Mouse (Mus musculus) ES-E14 (cell line): ENCODE results near the gene Plpp3. TPM values are rescaled to one million over a fixed set of nuclear protein-coding genes. Genes with fewer than 3 reads are reported as not detected.

Source experiments
- DNase-seq: peaks from one replicate; pipeline ENCODE4 v3.0.0-alpha.2; 2013; ENCODE audit warnings: low read depth, low spot score
- H3K27ac ChIP-seq: 2 replicates; pipeline ENCODE4 v1.5.1; 2012; ENCODE audit warnings: low read depth, mild to moderate bottlenecking, low read length, moderate library complexity, mixed read lengths; ENCODE audit not compliant: poor library complexity, insufficient read depth, severe bottlenecking
- H3K36me3 ChIP-seq: 2 replicates; pipeline ENCODE4 v1.6.1; 2012; ENCODE audit warnings: mild to moderate bottlenecking, low read length, moderate library complexity, mixed read lengths; ENCODE audit not compliant: control insufficient read depth, poor library complexity, insufficient read depth, severe bottlenecking
- H3K4me1 ChIP-seq, 2 experiments: fragments of 150-350 bp in 1 of 2; sonication (generic) in 1 of 2; 2 replicates each; pipeline ENCODE4 v1.6.1; 2012; ENCODE audit warnings: low read length in 2 of 2, mild to moderate bottlenecking in 1 of 2, mixed read lengths in 1 of 2; ENCODE audit not compliant: control insufficient read depth in 2 of 2, insufficient read depth in 2 of 2, poor library complexity in 1 of 2
- H3K4me3 ChIP-seq, 2 experiments: fragments of 150-350 bp in 1 of 2; sonication (generic) in 1 of 2; 2 replicates each; pipeline ENCODE4 v1.5.1; 2012; ENCODE audit warnings: low read length in 2 of 2, low read depth in 1 of 2, mild to moderate bottlenecking in 1 of 2, mixed read lengths in 1 of 2; ENCODE audit not compliant: insufficient read depth in 1 of 2, poor library complexity in 1 of 2, severe bottlenecking in 1 of 2
- H3K9ac ChIP-seq: 2 replicates; pipeline ENCODE4 v1.6.1; 2012; ENCODE audit warnings: low read depth, mild to moderate bottlenecking, low read length, mixed read lengths; ENCODE audit not compliant: poor library complexity, insufficient read depth, severe bottlenecking
- H3K9me3 ChIP-seq: fragments of 150-350 bp; sonication (generic); 2 replicates; pipeline ENCODE4 v1.6.1; 2012; ENCODE audit warnings: low read depth, mild to moderate bottlenecking, low read length; ENCODE audit not compliant: control insufficient read depth, insufficient read depth
- CHD2 ChIP-seq: IDR thresholded peaks from 2 replicates; pipeline ENCODE4 v1.6.1; 2014; ENCODE audit warnings: mild to moderate bottlenecking, low read depth, low read length, inconsistent platforms
- HCFC1 ChIP-seq: IDR thresholded peaks from 2 replicates; pipeline ENCODE4 v1.6.1; 2012; ENCODE audit warnings: low read length, inconsistent platforms, borderline replicate concordance; ENCODE audit not compliant: insufficient read depth
- MAFK ChIP-seq: IDR thresholded peaks from 2 replicates; pipeline ENCODE4 v1.6.1; 2014; ENCODE audit warnings: mild to moderate bottlenecking, low read depth, low read length, inconsistent platforms; ENCODE audit not compliant: insufficient read depth
- ZC3H11A ChIP-seq: IDR thresholded peaks from 2 replicates; pipeline ENCODE4 v1.6.1; 2012; ENCODE audit warnings: low read depth, mild to moderate bottlenecking, inconsistent platforms, low read length, borderline replicate concordance
- ZNF384 ChIP-seq: IDR thresholded peaks from 2 replicates; pipeline ENCODE4 v1.6.1; 2012; ENCODE audit warnings: low read depth, low read length, inconsistent platforms
- in situ Hi-C, 2 experiments: fragments of 600-800 bp; cut with MboI; formaldehyde crosslinking; loops; one replicate each; pipeline ENCODE4 v1.15.1; 2025; ENCODE audit warnings: low sequenced_read_pairs in 2 of 2, inconsistent platforms in 1 of 2; ENCODE audit not compliant: unreplicated experiment in 2 of 2
- total RNA-seq: library from RNA; depleted of rRNA; stranded (reverse); fragments of 300-350 nt; gene quantifications from 2 replicates; pipeline ENCODE4 v1.2.3, GENCODE M21; 2012

Plpp3 gene
- total RNA-seq, 1 experiment, result 11.8 TPM

GRCm38 (mm10) chr4:105156955-105157275, 232 bp upstream of the Plpp3 start:
- TF ChIP-seq HCFC1 (no peak), CHD2 (no peak), ZNF384 (peak; percentile 98), MAFK (no peak), ZC3H11A (no peak)
- in situ Hi-C loops, result loop anchor here (10.0 kb wide), 2 partner anchors 158 to 1068 kb away; no protein-coding TSS in a partner anchor
- Histone ChIP-seq H3K9ac (peak overlapping the region; percentile 77; the same call in 1 of the 2 replicates), H3K4me1 (peaks cover 8 to 10% of the 10 kb centered on the region in 2 experiments), H3K27ac (no peak overlapping the region; the same call in 1 of the 2 replicates), H3K9me3 (no peaks in the 10 kb centered on the region), H3K4me3 (peak overlapping the region; percentile 79 to 80), H3K36me3 (0 out of 2 replicates have a peak, but pooled peaks cover 3% of the 10 kb centered on the region)
- no peak for DNase-seq

DNA sequence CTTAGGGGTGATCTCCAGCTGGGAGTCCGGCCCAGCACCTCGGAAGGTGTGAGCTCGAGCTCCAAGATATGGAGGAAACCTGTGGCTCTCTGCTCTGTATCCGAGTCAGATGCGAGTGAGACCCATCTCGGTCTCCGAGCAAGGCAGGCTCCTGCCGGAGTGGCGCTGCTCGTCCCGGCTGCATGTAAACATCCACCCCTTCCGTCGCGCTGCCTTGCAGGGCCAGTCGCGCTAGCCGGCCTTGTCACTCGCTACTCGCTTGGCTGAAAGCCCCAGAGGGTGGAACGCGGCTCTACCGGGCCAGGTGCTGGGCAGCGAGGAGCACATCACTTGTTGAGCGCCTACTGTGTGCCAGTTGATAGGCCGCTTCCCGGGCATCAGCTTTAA, 1.0 kb downstream of the Plpp3 start:
- peak overlapping the region; percentile 77 for H3K9ac ChIP-seq
- H3K36me3 ChIP-seq, result 0 out of 2 replicates have a peak, but pooled peaks cover 3% of the 10 kb centered on the region
- H3K27ac ChIP-seq, result no peak overlapping the region
- TF ChIP-seq MAFK (no peak), HCFC1 (no peak), ZNF384 (no peak), CHD2 (no peak), ZC3H11A (no peak)
- peaks cover 8 to 12% of the 10 kb centered on the region in 2 experiments for H3K4me1 ChIP-seq
- DNase-seq, result no peak
- H3K9me3 ChIP-seq, result no peaks in the 10 kb centered on the region
- in situ Hi-C loops, result loop anchor here (10.0 kb wide), 2 partner anchors 157 to 1067 kb away; no protein-coding TSS in a partner anchor
- peak overlapping the region; percentile 79 to 80 for H3K4me3 ChIP-seq

DNA sequence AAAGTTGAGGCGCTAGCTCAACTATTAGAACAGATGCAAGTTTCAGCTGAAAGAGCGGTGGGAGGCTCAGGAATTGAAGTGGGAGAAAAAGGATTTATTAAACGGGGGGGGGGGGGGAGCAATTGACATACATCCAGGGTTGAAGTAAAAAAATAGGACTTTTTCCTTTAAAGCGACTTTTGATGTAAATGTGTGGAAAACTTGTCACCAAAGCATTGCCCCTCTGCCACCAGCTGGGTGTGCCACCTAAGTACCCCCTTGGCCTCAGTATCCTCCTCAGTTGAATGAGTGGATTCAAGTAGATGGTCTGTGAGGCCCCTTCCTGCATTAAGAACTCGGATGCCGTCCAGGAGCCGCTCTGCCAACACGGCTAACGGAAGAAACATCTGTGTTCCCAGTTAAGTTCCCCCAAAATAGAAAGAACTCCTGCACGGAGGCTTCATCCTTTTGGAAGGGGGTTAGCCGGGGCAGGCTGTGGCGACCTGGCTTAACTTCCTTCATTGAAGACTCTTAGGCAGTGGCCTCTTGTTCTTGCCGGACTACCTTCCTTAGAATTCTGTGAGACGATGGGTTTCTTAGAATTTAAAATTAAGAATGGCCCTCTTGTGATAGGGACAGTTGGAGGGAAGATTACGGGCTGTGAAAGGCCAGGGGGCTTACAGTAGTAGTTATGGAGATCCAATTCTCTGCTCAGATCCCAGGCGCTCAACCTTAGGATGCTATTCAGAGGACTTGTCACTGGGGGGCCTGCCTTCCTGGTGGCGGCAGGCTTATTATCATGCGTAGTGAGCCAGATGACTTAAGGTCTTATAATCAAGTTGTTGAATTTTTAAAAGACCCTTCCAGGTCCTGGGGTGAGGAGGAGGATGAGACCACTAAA, 1.7 kb downstream of the Plpp3 start:
- DNase-seq, result no peak
- peak overlapping the region; percentile 77 for H3K9ac ChIP-seq
- H3K27ac ChIP-seq, result no peak overlapping the region
- peaks cover 8 to 17% of the 10 kb centered on the region in 2 experiments for H3K4me1 ChIP-seq
- H3K4me3 ChIP-seq, result peak overlapping the region; percentile 79 to 80
- 0 out of 2 replicates have a peak, but pooled peaks cover 3% of the 10 kb centered on the region for H3K36me3 ChIP-seq
- no peaks in the 10 kb centered on the region for H3K9me3 ChIP-seq
- TF ChIP-seq MAFK (no peak), HCFC1 (no peak), ZC3H11A (no peak), CHD2 (no peak), ZNF384 (no peak)
- in situ Hi-C loops, result loop anchor here (10.0 kb wide), 2 partner anchors 156 to 1066 kb away; no protein-coding TSS in a partner anchor

GRCm38 (mm10) chr4:105159531-105159870, 2.4 kb downstream of the Plpp3 start:
- in situ Hi-C loops, result loop anchor here (10.0 kb wide), 2 partner anchors 155 to 1065 kb away; no protein-coding TSS in a partner anchor
- no peak for TF ChIP-seq MAFK
- TF ChIP-seq ZC3H11A, result no peak
- TF ChIP-seq CHD2, result no peak
- TF ChIP-seq HCFC1, result no peak
- no peak for TF ChIP-seq ZNF384

More at GRCm38 (mm10) chr4:105159531-105159870, 2.4 kb downstream of the Plpp3 start:
- 0 out of 2 replicates have a peak, but pooled peaks cover 3% of the 10 kb centered on the region for H3K36me3 ChIP-seq
- peak overlapping the region; percentile 79 to 80; a peak in 1 of 4 replicates for H3K4me3 ChIP-seq
- H3K9ac ChIP-seq, result peak overlapping the region; percentile 13; the same call in 1 of the 2 replicates
- H3K9me3 ChIP-seq, result no peaks in the 10 kb centered on the region
- H3K27ac ChIP-seq, result no peak overlapping the region
- peaks cover 8 to 18% of the 10 kb centered on the region in 2 experiments for H3K4me1 ChIP-seq
- no peak for DNase-seq
